Mouse (Mus musculus): ENCODE results near the gene Srrm3. TPM values are rescaled to one million over a fixed set of nuclear protein-coding genes. Genes with fewer than 3 reads are reported as not detected.

Gene Srrm3
- polyA plus RNA-seq, 1 experiment from 2014 or later: 0.13 TPM

DNA sequence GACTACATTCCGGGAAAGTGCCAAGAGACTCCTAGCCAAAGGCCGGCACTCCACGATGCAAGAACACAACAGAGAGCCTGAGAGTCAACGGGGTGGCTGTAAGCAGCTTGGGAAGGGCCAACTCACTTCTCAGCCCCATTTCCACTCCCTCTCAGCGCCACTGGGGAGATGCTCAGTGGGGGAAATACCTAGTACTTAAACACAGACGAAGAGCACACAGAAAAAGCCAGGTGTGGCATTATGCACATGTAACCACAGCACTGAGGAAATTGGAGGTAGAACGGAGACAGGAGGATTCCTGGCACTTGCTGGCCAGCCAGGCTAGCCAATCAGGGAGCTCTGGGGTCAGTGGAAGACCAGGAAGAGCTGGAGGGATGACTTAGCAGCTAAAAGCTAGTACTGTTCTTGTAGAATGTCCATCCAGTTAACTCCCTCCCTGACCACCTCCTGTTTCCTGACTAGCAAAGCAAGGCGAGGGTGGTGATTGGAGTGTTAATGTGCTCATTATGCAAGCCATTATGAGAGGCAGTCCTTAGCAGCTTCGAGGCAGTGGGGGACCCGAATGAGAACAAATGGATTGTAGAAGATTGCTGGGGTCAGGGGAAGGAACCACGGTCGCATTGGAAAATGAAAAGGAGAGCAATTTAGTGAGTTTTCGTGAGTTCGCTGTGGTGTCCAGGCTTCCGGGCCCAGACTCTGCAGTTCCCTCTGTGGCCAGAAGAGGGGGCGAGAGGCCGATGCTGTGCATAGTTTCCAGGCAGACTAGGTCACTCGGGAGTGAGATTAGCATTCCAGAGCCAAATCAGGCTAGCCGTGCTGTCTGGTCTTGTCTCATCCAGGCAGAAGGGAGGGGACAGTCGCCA is 12.5 kb upstream of the Srrm3 start:
- Histone ChIP-seq H3K9ac (peak overlapping the region; percentile 77), H3K36me3 (peaks cover 34% of the 10 kb centered on the region), H3K4me2 (peak overlapping the region; percentile 66), H3K9me3 (no peaks in the 10 kb centered on the region), H3K4me3 (peak overlapping the region; percentile 49), H3K27ac (replicated peaks) (peak overlapping the region; percentile 70), H3K4me1 (peaks cover 14% of the 10 kb centered on the region), H3K27me3 (replicated peaks) (0 out of 2 replicates have a peak, but pooled peaks cover 3% of the 10 kb centered on the region)
- WGBS: 9% methylated on average over 20 of the region's 20 CpGs
- peak; percentile 61; the same call in 1 of the 2 replicates for ATAC-seq (ENCODE audit: extremely low read depth, insufficient number of reproducible peaks, low FRiP score, low TSS enrichment)

DNA sequence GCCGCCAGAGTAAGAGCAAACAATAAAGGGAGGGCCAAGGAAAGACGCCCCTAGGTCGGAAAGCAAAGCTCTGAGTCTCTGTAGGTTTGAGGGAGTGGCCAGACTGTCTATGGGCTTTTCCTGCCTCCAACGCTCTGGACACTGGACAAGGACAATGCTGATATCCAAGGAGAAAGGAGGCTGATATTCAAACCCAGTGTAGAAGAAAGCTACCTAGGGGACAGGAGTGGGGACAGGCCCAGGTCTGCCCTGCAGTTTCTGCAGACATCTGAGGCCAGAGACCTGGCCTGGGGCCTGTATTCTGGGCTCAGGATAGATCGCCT is 11.9 kb upstream of the Srrm3 start:
- Histone ChIP-seq H3K9ac (peak overlapping the region; percentile 77), H3K27me3 (replicated peaks) (0 out of 2 replicates have a peak, but pooled peaks cover 3% of the 10 kb centered on the region), H3K4me2 (peak overlapping the region; percentile 66), H3K4me1 (peaks cover 14% of the 10 kb centered on the region), H3K4me3 (peak overlapping the region; percentile 49), H3K9me3 (no peaks in the 10 kb centered on the region), H3K27ac (replicated peaks) (peak overlapping the region; percentile 70), H3K36me3 (peaks cover 28% of the 10 kb centered on the region)
- 6% methylated on average over 5 of the region's 5 CpGs for WGBS
- 0 out of 2 replicates have a peak, but pooled peaks have one; percentile 42 for ATAC-seq (ENCODE audit: extremely low read depth, insufficient number of reproducible peaks, low FRiP score, low TSS enrichment)

GRCm38 (mm10) chr5:135799746-135800145 is 6.9 kb upstream of the Srrm3 start:
- Histone ChIP-seq H3K36me3 (no peaks in the 10 kb centered on the region), H3K27ac (replicated peaks) (no peak overlapping the region), H3K9ac (no peak overlapping the region), H3K4me2 (no peak overlapping the region), H3K9me3 (no peaks in the 10 kb centered on the region), H3K27me3 (replicated peaks) (peaks cover 20% of the 10 kb centered on the region), H3K4me3 (no peak overlapping the region), H3K4me1 (peaks cover 18% of the 10 kb centered on the region)
- ATAC-seq (ENCODE audit: extremely low read depth, insufficient number of reproducible peaks, low FRiP score, low TSS enrichment): no peak
- WGBS: 33% methylated on average over 4 of the region's 4 CpGs

DNA sequence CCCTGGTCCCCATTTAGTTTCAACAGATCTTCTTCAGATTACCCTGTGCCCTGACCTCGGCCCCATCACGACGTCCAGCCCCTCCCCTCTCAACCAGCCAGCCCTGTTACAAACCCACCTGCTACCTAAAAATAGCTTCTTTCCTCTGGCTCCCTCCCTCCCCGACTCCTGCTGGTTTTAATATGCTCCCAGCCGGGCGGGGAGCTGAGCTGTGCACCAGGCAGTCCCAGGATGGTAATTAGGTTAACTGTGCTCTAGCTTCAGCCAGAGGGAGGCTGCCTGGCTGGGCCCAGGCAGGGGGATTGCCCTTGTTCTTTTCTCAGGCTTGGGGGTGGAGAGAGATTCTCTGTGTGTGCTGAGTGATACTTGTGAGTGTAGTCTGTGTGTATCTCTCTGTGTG is 5.8 kb upstream of the Srrm3 start:
- H3K27ac ChIP-seq (replicated peaks): 0 out of 2 replicates have a peak overlapping the region, but pooled peaks have one; percentile 9
- no peak for ATAC-seq (ENCODE audit: extremely low read depth, insufficient number of reproducible peaks, low FRiP score, low TSS enrichment)
- H3K9me3 ChIP-seq: no peaks in the 10 kb centered on the region
- WGBS: 4% methylated on average over 6 of the region's 6 CpGs
- H3K9ac ChIP-seq: peak overlapping the region; percentile 47; the same call in 1 of the 2 replicates
- H3K36me3 ChIP-seq: no peaks in the 10 kb centered on the region
- peak overlapping the region; percentile 37 for H3K4me2 ChIP-seq
- no peak overlapping the region for H3K4me3 ChIP-seq
- peaks cover 13% of the 10 kb centered on the region for H3K4me1 ChIP-seq
- H3K27me3 ChIP-seq (replicated peaks): peaks cover 23% of the 10 kb centered on the region

- Histone ChIP-seq H3K9me3 (no peaks in the 10 kb centered on the region), H3K27me3 (replicated peaks) (peaks cover 29% of the 10 kb centered on the region), H3K9ac (no peak overlapping the region), H3K4me2 (no peak overlapping the region), H3K4me3 (no peak overlapping the region), H3K36me3 (no peaks in the 10 kb centered on the region), H3K27ac (replicated peaks) (no peak overlapping the region), H3K4me1 (peaks cover 19% of the 10 kb centered on the region)
- ATAC-seq (ENCODE audit: extremely low read depth, insufficient number of reproducible peaks, low FRiP score, low TSS enrichment): no peak
- 86% methylated on average over 8 of the region's 8 CpGs for WGBS
Measured at GRCm38 (mm10) chr5:135802641-135803040, 4.0 kb upstream of the Srrm3 start.

DNA sequence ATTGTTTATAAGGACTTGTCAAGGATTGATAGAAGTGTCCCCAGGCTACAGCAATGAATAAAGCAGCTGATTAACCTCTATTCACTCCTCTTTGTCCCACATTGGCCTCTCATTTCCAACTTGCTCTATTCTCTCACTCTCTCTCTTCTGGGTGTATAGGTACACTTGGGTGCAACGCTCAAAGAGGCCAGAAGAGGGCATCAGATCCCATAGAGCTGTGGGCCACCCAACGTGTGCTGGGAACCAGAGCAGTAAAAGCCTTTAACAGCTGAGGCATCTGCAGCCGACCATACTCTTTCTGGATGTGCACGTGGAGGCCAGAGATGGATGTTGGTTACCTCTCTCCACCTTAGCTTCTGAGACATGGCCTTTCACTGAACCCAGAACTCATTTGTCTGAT is 3.6 kb upstream of the Srrm3 start:
- Histone ChIP-seq H3K36me3 (no peaks in the 10 kb centered on the region), H3K4me2 (no peak overlapping the region), H3K27me3 (replicated peaks) (peaks cover 29% of the 10 kb centered on the region), H3K4me1 (peaks cover 19% of the 10 kb centered on the region), H3K9ac (no peak overlapping the region), H3K9me3 (no peaks in the 10 kb centered on the region), H3K27ac (replicated peaks) (no peak overlapping the region), H3K4me3 (no peak overlapping the region)
- WGBS: 51% methylated on average over 4 of the region's 4 CpGs
- ATAC-seq (ENCODE audit: extremely low read depth, insufficient number of reproducible peaks, low FRiP score, low TSS enrichment): no peak

DNA sequence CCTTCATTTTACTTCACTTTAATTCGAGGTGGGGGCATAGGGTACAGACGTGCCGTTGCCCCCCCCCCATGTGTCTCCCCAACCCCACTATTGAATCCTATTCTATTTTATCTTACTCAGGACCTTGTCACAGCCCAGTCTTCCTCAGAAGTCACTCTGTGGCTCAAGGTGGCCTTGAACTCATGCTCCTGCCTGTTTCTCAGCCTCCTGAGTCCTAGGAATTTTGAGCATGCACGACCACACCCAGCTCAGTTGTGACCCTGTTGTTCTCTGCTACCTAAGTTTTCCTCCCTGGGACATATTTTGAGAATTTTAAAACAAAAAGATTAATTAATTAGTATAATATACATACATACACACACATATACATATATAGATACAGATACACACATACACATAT is 3.0 kb upstream of the Srrm3 start:
- Histone ChIP-seq H3K36me3 (no peaks in the 10 kb centered on the region), H3K27me3 (replicated peaks) (peaks cover 29% of the 10 kb centered on the region), H3K27ac (replicated peaks) (no peak overlapping the region), H3K4me3 (no peak overlapping the region), H3K4me2 (no peak overlapping the region), H3K9ac (no peak overlapping the region), H3K4me1 (peaks cover 19% of the 10 kb centered on the region), H3K9me3 (no peaks in the 10 kb centered on the region)
- no peak for ATAC-seq (ENCODE audit: extremely low read depth, insufficient number of reproducible peaks, low FRiP score, low TSS enrichment)
- 69% methylated on average over 4 of the region's 4 CpGs for WGBS

- H3K27me3 ChIP-seq (replicated peaks): peaks cover 35% of the 10 kb centered on the region
- H3K4me1 ChIP-seq: peaks cover 19% of the 10 kb centered on the region
- no peaks in the 10 kb centered on the region for H3K9me3 ChIP-seq
- WGBS: 43% methylated on average over 2 of the region's 2 CpGs
- ATAC-seq (ENCODE audit: extremely low read depth, insufficient number of reproducible peaks, low FRiP score, low TSS enrichment): no peak
- no peak overlapping the region for H3K4me3 ChIP-seq
- H3K36me3 ChIP-seq: no peaks in the 10 kb centered on the region
- H3K27ac ChIP-seq (replicated peaks): no peak overlapping the region
- no peak overlapping the region for H3K9ac ChIP-seq
- no peak overlapping the region for H3K4me2 ChIP-seq
Measured at GRCm38 (mm10) chr5:135804735-135805134, 2.0 kb upstream of the Srrm3 start.

DNA sequence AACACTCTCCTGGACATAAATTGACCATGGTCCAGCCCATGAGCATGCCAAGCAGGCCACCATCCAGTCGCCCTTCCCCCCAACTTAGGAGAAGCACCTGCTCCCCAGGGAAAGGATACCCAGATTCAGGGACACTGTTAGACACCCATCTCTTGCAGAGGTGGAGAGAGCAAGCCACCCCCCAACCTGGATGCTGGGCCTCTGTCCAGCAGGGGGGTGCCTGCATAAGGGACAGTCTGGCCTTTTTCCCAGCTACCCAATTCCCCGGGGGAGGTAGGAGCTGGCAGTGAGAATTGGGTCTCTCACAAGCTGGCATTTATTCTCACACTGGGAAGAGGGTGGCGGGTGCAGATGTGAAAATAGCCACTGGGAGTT is 560 bp downstream of the Srrm3 start:
- no peak overlapping the region for H3K4me2 ChIP-seq
- H3K9ac ChIP-seq: no peak overlapping the region
- 30% methylated on average over 3 of the region's 3 CpGs for WGBS
- H3K27ac ChIP-seq (replicated peaks): no peak overlapping the region
- H3K9me3 ChIP-seq: no peaks in the 10 kb centered on the region
- no peak overlapping the region for H3K4me3 ChIP-seq
- H3K4me1 ChIP-seq: peaks cover 6% of the 10 kb centered on the region; the same call in 1 of the 2 replicates
- ATAC-seq (ENCODE audit: extremely low read depth, insufficient number of reproducible peaks, low FRiP score, low TSS enrichment): no peak
- H3K36me3 ChIP-seq: no peaks in the 10 kb centered on the region
- peaks cover 33% of the 10 kb centered on the region for H3K27me3 ChIP-seq (replicated peaks)

GRCm38 (mm10) chr5:135812991-135813390 is 6.3 kb downstream of the Srrm3 start:
- Histone ChIP-seq H3K9me3 (no peaks in the 10 kb centered on the region), H3K27ac (replicated peaks) (no peak overlapping the region), H3K4me1 (no peaks in the 10 kb centered on the region), H3K27me3 (replicated peaks) (peaks cover 36% of the 10 kb centered on the region), H3K9ac (no peak overlapping the region), H3K36me3 (no peaks in the 10 kb centered on the region), H3K4me3 (no peak overlapping the region), H3K4me2 (no peak overlapping the region)
- ATAC-seq (ENCODE audit: extremely low read depth, insufficient number of reproducible peaks, low FRiP score, low TSS enrichment): no peak
- 49% methylated on average over 5 of the region's 5 CpGs for WGBS

GRCm38 (mm10) chr5:135818491-135818890 is 11.8 kb downstream of the Srrm3 start:
- Histone ChIP-seq H3K4me3 (no peak overlapping the region), H3K9me3 (no peaks in the 10 kb centered on the region), H3K36me3 (no peaks in the 10 kb centered on the region), H3K9ac (no peak overlapping the region), H3K27ac (replicated peaks) (no peak overlapping the region), H3K4me2 (no peak overlapping the region), H3K27me3 (replicated peaks) (peaks cover 76% of the 10 kb centered on the region), H3K4me1 (no peaks in the 10 kb centered on the region)
- WGBS: 30% methylated on average over 7 of the region's 7 CpGs
- ATAC-seq (ENCODE audit: extremely low read depth, insufficient number of reproducible peaks, low FRiP score, low TSS enrichment): no peak

All from heart, embryonic 13.5 days (tissue).